Mouse (Mus musculus): ENCODE data around the gene Vmn2r14.
A peak's percentile ranks its signal among the peaks of the same experiment; 100 is the strongest.
"Not testable (repeated sequence)": the region's sequence is repeated elsewhere in the genome, so short reads cannot be mapped to it uniquely, and the experiment has no call there.

Gene Vmn2r14

DNA sequence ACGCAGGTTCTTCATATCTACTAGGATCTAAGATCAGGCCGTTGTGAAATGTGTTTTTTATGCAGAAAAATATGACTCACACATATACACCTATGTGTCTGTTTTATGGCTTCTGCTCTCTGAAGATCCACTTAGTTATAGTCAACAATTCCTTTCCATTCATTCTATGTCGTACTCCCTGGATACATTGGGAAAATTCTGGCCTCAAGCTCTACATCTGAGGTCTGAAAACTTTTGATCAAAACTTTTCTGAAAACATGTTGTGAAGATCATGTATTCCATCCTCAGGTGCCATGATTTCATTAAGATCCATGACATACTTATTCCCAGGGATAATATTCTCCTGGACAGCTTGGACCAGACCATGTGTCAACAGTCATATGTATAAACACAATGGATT lies at the start of gene Vmn2r14:
Gene Vmn2r14, minus strand, starts transcription at position 101 of the 400 bp plus-strand sequence.
- no peak for DNase-seq (ENCODE audit: low spot score)

DNA sequence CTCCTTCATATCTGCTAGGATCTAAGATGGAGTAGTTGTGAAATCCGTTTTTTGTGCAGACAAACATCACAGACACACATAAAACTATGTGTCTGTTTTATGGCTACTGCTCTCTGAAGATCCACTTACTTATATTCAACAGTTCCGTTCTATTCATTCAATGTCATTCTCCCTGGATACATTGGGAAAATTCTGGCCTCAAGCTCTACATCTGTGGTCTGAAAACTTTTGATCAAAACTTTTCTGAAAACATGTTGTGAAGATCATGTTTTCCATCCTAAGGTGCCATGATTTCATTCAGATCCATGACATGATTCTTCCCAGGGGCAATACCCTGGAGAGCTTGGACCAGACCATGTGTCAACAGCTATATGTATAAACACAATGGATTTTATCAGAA lies 32.4 kb downstream of the Vmn2r14 start, which contains the start of gene Vmn2r13:
Gene Vmn2r13, minus strand, starts transcription at position 101 of the 400 bp plus-strand sequence.
- DNase-seq (ENCODE audit: low spot score) = not testable (repeated sequence)

DNA sequence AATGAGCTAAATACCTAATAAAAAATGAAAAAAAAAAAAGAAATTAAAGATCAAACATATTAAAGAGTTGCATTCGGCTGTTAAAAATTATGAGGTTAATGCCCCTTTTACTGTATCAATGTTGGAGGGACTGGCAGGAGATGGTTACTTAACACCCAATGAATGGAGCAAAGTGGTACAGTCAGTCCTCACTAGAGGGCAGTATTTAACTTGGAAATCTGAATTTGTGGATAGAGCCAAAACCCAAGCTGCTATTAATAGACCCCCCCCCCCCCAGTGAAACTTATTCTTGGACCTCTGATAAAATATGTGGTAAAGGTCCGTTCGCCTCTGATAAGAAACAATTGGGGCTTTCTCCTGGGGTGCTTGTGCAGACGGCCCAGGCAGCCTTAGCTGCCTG lies 57.7 kb downstream of the Vmn2r14 start:
- peak; percentile 62 for DNase-seq (ENCODE audit: low spot score)

Data from adipocyte (in vitro differentiated cells).